Mouse (Mus musculus): ENCODE measurements around the gene Sema5a.

Sema5a gene

GRCm38 (mm10) chr15:32637879-32638278, 393.3 kb downstream of the Sema5a start:
- no peak for DNase-seq (ENCODE audit: low spot score)

- no peak for DNase-seq (ENCODE audit: low spot score)
These were observed 402.6 kb downstream of the Sema5a start for GRCm38 (mm10) chr15:32647061-32647687.

GRCm38 (mm10) chr15:32654046-32654445, 409.4 kb downstream of the Sema5a start:
- no peak for DNase-seq (ENCODE audit: low spot score)

GRCm38 (mm10) chr15:32656017-32656416, 411.4 kb downstream of the Sema5a start:
- no peak for DNase-seq (ENCODE audit: low spot score)

- DNase-seq (ENCODE audit: low spot score) = no peak
These were observed 431.8 kb downstream of the Sema5a start for GRCm38 (mm10) chr15:32676446-32676845.

GRCm38 (mm10) chr15:32685152-32685551, 440.5 kb downstream of the Sema5a start:
- peak; percentile 12 for DNase-seq (ENCODE audit: low spot score)

- peak; percentile 63 for DNase-seq (ENCODE audit: low spot score)
These were observed 446.4 kb downstream of the Sema5a start for GRCm38 (mm10) chr15:32691021-32691420.

- DNase-seq (ENCODE audit: low spot score) = no peak
These were observed 448.4 kb downstream of the Sema5a start for GRCm38 (mm10) chr15:32693006-32693405.

GRCm38 (mm10) chr15:32717298-32717985, 472.8 kb downstream of the Sema5a start:
- DNase-seq (ENCODE audit: low spot score) = no peak

- DNase-seq (ENCODE audit: low spot score) = peak; percentile 57
These were observed 473.8 kb downstream of the Sema5a start for GRCm38 (mm10) chr15:32718293-32718963.

- no peak for DNase-seq (ENCODE audit: low spot score)
These were observed 474.3 kb downstream of the Sema5a start for GRCm38 (mm10) chr15:32718964-32719311.

GRCm38 (mm10) chr15:32730839-32731238, 486.2 kb downstream of the Sema5a start:
- DNase-seq (ENCODE audit: low spot score) = peak; percentile 47
